Mouse (Mus musculus): ENCODE measurements at regions not wholly inside any gene's neighbourhood (a gene's known extent, or its start where the extent isn't known, plus 50 kb on each side); places are given as distances from the start of the nearest gene placed in this dataset.

DNA sequence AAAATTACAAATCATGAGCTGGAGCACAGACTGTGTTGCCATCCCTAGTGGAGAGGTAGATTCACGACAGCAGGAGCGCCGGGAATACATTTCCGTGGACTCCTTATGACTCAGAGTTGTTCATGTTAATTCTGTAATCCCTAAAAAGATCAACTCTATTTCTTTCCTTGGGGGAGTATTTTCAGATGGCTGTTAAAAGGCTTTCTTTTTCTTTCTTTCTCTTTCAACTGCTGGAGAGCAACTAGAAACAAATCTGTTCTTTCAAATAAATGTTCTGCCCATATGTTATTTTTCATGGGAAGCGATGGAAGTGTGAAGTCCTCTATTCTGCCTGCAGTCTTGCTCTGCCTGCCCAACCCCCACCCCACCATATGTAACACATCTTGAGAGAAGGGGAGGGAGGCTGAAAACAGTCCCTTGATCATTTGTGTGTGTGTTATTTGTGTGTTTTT lies 401.4 kb upstream of the Dcn start:
- no peak for DNase-seq

DNA sequence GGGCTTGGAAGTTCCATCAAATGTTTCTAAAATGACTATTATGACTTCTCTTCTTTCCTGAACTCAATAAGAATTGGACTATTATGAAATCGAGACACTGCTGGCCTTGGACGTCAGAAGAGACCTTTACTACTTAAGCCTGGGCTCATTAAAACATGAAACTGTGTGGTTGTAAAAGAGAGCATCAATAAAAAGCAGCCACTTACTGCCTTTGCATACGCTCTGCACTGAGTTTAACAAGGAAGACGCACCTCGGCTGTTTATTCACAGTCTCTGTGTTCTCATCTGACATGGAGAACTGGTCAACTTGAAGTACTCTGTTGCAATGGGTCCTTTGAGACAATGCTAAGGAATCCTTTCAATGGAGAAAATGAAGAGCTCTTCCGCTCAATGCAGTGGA lies 399.8 kb upstream of the Dcn start:
- DNase-seq = no peak

DNA sequence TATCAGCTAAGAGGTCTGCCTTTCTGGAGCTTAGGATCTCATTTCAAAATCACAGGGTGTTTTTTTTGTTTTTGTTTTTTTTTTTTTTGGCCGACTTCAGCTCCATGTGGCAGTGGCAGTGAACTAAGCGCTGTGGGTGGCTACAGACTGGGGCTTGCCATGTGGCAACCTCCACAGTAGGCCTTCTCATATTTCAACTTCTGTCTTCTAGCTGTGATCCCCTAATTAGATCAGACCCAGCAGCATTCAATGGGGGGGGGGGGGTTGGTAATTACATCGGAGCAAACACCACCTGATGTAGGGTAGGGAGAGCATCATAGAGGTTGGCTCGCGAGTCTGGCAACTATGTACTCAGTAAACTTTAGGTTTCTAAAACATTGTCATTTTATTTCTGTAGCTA lies 392.1 kb upstream of the Dcn start:
- DNase-seq = peak; percentile 68

DNA sequence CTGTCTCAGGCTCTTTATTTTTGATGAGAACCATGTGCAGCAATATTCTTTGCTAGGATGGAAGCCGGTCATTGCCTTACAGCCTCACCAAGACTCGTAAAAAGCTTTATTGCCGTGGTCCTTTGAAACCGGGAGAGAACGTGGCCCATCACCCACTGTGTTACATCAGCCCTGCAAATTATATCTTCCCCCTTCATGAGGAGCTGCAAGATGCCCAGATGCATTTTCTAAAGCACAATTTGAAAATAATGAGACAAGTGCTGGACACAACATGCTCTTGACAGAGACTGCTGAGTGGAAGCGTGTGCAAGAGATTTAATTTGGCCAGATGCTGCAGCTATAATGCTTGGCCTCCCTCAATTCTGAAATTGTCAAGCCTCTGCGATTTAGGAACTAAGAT lies 389.2 kb upstream of the Dcn start:
- DNase-seq = no peak

DNA sequence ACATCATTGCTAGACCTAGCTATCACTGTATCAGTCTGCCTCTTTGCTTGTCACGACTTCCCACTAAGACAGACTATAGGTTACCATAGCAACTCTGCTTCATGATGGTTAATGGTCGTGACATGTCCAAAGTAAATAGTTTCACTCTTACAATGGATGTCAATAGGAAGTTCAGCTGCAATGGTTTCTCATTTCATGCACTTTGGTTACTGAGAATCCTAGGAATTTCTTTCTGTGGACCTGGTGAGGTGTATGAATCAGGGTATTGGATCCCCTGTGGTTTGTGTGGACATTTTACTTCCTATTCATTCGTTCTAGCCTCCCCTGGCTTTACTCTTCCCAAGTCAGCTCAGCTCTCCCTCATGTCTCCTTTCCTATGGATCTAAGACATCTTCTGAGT lies 385.5 kb upstream of the Dcn start:
- no peak for DNase-seq

DNA sequence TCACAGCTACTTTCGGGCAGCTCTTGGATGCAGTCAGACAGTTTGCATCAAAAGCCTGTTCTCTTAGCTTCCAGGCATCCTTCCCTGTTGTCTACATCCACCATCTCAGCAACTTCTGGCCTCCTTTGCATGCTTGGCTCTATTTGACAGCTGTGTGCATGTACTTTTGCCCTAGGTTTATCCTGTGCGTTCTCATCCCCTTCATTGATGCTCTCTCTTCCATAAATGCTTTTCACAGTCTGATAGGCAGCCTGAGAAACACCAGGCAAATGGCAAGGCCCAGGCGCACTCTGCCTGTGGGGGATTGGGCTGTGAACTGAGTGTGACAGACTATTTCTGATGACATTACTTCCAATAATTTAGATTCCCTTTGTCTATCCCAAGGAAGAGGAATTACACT lies 364.9 kb upstream of the Dcn start:
- no peak for DNase-seq

DNA sequence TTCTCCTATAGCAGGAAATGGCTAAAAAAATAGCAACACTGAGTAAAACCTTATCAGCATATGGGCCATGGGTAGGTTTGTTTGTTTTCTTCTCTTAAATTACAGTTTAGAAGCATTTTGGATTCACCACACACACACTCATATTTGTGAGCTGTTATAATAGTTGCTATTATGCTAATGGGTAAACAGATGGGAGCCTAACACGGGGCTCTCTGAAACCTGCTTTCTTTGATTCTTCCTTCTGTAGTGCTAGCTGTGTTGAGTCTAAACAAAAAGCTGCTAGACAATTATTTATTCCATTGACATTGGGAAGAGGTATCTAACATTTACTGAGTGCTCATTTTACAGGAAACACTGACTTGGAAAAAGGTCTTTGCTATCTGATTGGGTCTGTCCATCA lies 356.7 kb upstream of the Dcn start:
- DNase-seq = no peak

DNA sequence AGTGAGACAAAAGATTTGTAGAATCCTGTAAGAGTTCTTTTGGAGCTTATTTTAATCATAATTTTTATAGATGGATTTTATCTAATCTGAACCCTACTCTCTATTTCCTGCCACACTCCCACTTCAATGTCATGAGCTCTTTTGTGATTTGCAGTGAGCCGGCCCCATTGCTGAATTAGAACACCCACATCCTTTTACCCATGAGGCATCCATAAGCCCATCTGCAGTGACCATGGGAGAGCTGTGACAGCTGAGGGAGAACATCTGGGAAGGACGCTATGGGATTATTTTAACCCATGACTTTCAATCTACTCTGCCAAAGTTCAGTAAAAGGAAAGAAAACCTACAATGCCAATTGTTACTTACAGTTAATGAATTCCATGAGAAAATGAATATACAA lies 337.8 kb upstream of the Dcn start:
- no peak for DNase-seq

DNA sequence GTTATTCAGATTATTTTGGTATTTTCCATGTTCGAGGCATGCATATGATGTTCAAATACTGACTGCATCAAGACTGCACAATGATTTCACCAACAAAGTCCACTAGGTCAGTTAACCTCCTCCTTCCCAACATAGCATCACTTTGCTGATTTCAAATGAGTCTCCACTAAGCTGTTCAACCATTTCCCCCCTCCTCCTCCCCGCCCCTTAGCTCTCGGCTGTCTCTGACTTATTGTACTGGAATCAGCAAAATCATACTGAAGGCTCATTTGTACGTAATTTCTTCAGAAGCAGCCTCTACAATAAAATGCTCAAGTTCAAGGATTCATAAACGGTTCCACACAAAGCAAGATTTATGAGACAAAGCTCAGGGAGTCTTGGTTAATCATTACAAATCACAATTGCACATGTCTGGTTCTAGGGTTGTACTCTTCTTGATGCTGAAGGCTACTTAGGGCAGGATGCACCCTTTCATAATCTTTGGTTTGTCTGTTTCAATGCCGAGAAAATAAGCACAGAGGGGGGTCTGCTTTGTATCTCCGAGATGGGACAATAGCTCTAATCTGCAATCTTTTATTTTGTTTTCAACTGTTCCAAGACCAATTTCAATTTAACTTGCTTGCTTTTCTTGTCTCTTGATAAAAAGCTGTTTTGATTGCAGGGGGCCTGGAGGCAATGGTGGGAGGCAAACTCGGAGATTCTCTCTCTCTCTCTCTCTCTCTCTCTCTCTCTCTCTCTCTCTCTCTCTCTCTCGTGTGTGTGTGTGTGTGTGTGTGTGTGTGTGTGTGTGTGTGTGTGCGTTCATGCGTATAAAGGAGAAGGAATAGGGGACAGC lies 320.6 kb upstream of the Dcn start:
- DNase-seq = peak; percentile 43 to 57

DNA sequence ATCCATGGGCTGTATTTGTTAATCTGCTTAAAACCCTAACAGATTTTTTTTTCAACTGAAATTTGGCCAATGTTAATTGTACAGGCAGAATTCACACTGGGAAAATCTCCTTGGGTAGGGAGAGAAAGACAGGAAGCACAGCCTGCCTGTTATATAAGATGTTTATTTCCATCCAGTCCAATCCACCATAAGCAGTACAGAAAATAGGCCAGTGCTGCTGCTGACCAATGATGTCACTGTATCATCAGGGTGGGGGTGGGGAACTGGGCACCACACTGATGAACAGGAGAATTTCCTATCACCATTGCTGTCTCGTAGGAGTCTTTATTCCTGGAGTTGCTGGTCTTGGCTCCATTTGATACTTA lies 320.0 kb upstream of the Dcn start:
- peak; percentile 52 to 61 for DNase-seq

DNA sequence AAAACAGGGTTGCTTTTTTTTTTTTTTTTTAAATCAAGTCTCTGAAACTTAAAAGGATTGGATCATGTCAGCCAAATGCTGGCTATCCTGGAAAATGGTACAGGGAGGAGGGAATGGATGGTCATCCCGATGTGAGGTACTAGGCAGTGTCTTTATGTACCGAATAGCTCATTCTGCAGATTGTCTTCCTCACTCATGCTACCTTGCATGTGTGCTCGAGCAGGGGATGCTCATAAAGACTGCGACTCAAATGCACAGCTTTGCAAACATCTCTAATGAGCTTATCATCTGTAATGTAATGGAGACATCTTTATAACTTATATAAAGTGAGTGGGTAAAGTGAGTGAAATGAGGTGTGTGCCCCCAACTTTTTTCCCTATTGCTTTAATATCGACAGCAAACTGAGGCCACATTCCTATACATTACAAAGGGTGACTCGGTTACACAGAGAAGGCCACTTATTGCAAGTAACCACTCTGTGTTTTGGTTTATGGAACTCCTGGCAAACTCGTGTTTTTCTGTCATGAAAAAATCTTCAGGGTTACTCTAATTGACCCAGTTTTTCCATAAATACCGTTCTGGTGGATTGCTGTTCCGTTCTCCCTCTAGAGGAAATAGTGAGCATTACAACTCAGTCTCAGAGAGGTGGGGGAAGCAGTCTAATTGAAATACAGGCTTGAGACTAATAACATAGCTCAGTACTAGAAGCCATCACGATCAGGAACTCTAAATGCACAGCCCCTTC lies 319.4 kb upstream of the Dcn start:
- peak; percentile 25 to 67 for DNase-seq

DNA sequence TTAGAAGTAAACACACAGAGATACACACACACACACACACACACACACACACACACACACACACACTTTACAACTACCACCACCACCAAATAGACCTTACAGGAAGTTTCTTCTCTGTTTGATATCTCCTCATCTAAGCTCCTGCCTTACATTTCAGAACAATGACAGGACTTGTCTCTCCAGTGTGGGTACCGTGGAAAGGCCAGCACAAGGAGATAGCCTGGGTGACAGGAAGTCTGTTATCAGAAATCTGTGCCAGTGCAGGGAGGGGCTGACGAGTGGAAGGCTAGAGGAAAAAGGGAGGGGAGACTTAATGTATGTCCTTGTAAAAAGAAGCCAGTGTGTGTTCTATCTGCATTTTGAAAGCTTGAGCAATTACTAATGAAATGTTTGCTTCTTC lies 318.5 kb upstream of the Dcn start:
- DNase-seq = peak; percentile 19 to 40

DNA sequence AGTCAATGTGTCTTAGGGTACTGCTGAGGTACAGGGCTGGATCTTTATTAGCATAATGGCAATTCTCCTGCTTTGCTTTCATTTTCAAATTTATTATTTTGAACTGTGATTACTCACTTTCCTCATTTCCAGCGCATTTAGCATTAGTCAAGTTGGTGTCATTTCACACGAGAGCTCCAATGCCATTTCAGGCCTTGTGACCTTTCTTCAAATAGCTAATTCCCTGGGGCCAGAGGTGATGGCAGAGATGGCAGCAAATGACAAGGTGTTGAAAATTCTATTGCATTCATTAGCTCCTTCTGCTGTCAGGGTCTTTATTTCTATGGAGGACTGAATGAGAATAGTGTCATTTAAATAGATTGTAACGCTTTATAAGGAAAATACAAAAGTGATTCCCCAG lies 300.9 kb upstream of the Dcn start:
- DNase-seq = no peak

DNA sequence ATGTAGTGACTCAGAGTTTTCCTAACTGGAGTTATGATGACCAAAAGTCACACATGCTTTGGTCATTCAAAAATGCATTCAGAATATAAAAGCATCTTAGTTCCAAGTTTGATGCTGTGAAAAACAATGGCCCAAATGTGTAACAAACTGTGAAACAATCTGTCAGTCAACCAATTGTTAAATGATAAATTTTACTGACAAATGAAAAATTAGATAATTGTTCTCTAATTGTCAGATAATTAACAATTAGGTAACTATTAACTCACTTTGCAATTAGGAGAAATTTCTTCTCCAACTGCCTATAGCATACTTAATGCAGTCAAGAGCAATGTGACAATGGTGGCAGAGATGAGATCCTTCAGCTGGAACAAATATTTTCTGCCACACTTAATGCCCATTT lies 289.7 kb upstream of the Dcn start:
- DNase-seq = no peak

DNA sequence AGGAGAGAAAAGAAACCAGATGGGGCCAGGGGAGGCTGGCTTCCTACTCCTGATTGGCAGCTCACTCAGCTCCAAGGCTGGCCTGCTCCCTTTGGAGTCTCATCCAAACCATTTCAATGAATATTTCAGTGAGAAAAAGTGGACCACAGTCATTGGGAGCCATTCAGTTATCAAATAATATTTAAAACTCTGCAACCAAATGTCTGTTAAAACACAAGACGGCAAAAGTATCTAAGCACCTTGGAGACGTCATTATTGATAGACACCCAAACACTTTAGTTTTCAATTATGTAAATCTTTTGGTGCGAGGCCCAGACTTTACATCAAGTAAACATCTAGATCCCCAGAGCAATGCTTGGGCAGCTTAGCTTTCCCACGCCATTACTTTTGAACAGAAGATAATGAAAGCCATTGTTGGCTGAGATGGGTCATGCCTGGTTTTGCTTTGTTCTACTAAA lies 268.1 kb upstream of the Dcn start:
- DNase-seq = no peak

DNA sequence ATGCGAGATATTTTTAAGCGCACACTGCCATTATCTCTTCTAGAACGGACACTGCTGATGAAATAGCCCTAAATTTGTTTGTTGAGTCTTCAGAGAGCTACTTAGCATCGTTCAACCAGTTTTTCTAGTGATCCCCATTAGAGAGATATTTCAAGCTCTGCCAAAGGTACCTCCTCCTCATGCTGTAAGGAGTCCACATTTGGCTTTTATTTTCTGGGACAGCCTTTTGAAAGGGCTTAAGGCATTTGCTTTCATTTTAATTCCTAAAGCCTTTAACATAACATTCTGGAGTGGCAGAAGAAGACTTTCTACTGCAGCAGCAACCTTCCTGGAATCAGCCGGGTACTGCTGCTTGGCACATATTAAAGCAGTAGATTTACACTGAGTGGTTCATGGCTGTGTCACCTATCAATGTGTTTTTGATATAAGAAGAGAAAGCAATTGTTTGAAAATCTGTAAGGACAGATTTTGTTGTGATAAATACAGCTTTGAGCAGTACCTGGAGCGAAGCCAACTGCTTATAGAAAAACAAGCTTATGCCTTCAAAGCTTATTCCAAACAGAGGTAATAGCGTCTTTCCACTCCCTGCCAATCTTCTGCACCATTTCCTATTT lies 267.5 kb upstream of the Dcn start:
- no peak for DNase-seq

DNA sequence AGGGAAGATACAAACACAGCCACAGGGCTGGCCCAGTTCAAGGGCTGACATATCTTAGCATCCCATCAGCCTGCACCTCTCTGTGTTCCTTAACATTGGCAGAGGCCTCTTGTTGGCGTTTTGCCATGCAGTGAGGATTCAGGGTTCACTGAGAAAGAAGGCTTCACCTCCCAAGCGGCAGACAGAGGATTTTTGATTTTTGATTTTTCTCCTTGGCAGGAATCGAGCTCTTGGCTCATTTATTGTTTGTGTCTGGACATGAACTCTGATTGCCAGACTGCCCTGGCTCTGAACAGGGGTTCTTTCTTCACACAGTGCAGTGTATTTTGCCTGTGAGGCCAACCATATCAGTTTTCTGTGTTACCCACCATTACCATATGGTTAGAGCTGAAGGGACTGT lies 259.9 kb upstream of the Dcn start:
- DNase-seq = peak; percentile 65 to 69

DNA sequence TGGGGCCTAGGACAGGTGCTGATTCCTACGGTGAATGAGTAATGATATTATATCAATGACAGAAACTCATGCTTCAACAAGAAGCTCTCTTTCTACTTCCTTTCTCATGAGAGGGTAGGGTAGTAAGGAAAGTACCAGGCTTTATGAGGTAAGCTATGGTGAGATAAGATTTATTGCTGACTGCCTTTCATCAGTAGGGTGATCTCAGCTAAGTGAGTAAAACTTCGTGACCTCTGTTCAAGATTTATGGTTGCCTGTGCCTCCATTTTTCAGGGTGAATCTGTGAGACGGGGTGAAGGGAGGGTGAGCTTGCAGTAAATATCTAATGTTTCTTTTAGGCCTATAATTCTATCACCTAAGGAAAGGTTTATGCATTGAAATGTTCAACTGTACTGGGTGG lies 259.0 kb upstream of the Dcn start:
- DNase-seq = no peak

DNA sequence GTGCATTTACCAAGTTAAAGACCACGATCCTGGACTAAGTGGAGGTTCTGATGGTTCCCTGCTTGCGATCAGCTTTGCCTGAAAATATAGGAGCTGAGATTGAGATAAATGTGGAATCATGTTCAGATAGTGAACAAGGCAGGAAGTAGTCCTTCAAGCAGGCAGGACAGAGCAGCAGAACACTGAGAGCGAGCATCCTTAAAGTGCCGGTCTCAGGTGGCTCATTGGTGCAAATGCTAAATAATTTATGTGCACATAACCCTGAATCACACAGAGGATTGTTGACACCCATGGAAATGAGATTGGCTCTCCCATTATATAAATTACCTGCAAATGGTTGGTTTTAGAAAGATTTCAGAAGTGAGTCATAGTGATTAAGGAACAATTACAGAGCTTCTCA lies 243.8 kb upstream of the Dcn start:
- no peak for DNase-seq

DNA sequence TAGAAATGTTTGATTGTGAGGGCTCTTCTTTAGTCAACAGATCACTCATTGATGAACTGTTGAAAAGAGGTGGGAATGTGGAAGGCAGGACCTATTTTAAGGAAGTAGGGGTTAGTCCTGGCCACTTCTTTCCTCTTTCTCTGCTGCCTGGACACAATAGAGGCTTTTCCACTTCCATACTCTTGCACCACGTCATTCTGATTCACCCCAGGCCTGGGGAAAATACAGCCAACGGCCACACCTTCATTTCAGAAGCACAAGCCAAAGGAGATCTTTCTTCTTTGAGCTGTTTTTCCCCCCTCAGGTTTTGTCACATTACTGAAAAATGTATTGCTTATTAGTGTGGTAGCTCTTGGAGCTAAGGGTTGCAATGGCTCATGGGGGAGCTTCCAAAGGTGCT lies 237.9 kb upstream of the Dcn start:
- no peak for DNase-seq

DNA sequence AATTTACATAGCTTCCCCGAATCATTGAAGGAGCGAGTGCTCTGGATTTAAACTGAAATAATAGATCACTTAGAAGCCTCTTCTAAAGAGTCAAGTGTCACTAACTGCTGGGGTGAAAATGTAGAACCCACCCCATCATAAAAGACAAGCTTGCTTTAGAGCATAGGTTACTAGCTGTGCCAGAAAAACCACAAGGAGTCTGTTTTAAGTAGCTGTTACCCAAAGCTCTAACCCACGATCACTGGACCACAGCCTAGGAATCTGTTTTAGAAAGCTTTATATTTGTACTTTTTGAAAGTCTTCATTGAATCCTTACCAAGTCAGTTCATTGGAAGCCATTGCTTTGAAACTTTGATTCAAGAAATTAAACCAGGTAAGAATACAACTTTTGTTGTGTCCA lies 233.7 kb upstream of the Dcn start:
- no peak for DNase-seq

DNA sequence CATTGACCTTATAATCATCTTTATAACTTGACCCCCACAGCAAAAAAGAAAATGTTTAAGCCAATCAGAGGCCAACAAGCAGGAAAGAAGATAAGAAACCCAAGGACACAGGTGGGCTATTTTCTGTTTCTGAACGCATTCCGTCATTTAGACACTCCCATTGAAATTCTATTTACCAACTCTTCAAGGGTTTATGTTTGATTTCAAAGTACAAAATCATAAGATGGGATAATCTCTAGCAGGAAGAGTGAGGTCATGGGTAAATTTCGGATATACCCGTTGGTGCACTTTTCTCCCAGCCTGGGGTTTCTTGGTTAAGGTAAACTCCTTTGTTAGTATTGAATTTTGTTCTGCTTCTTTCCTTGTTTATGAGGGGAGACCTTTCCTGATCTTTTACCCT lies 230.9 kb upstream of the Dcn start:
- DNase-seq = no peak

DNA sequence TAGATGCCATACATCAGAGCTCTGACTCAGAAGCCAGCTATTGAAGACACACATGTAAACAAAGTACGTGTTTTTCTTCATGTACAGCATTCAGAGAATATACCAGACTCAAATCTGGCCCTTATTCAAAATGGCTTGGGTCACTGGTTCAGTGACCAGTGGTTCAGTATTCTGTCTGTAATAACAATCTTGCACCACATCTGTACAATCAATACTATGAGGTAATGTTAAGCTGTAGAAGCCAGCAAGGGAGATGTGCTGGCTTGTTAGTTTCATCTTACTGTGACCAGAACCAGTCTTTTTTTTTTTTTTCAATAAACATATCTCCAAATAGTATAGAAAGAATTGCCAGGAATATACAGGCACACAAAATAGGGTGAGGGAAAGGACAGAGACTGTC lies 229.6 kb upstream of the Dcn start:
- no peak for DNase-seq

DNA sequence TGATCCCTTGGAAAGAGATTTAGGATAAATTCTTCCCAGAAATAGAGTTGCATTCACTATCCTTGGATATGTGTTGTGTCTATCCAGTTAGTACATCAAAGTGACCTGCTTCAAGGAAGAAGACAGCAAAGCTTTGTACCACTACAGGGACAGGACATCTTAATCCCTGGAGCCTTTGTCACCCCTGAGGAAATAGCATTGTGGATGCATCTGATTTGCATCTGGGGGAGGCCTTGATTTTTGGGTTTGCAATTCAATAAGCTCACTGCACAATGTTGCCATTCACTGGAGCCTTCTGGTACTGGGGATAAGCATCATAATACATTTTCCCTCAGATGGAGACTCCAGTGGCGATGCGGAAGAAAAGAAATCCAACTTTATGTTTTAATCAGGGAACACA lies 229.2 kb upstream of the Dcn start:
- DNase-seq = no peak
